Mouse (Mus musculus) C2C12 (cell line): Measurements from ENCODE around the gene Gm43518.

Source experiments
- CEBPB ChIP-seq: IDR thresholded peaks from one replicate; pipeline ENCODE4 v1.6.1; 2011; ENCODE audit warnings: low read depth, mild to moderate bottlenecking, control low read depth, moderate library complexity
- CTCF ChIP-seq: IDR thresholded peaks from one replicate; pipeline ENCODE4 v1.5.1; 2011; ENCODE audit not compliant: control insufficient read depth, insufficient read depth, insufficient read length
- MYOD1 ChIP-seq: IDR thresholded peaks from one replicate; pipeline ENCODE4 v1.6.1; 2011; ENCODE audit warnings: low read depth; ENCODE audit not compliant: control insufficient read depth, insufficient read length
- MYOG ChIP-seq: IDR thresholded peaks from one replicate; pipeline ENCODE4 v1.6.1; 2011; ENCODE audit not compliant: control insufficient read depth, insufficient read length; ENCODE audit errors: extremely low read depth
- USF1 ChIP-seq: IDR thresholded peaks from one replicate; pipeline ENCODE4 v1.6.1; 2011; ENCODE audit warnings: low read depth, mild to moderate bottlenecking, control low read depth, moderate library complexity

DNA sequence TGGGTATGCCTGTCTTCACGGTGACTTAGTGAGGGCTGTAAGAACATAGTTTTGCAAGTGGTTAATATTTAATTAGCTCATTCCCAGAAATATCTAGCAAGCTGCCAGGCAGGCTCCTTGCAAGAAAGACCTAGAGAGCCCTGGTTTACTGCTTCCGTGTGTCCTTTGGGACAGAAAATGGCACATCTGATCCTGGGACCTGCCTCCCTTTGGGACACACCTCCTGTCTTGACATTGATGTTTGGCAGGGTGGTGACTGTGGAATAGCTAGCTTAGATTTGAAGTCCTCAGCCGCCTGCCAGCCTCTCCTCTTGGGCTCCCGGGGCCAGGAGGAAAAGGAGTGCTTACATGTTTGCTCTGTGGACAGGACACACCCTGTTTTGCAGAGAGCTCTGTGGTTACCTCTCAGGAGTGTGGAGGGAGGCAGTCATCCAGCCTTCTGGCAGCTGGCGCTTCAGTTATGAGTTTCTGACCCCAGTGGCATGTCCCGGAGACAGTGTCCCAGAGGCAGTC, 48.5 kb downstream of the Gm43518 start:
- TF ChIP-seq CTCF (no peak), MYOD1 (peak; percentile 59), USF1 (no peak), MYOG (no peak), CEBPB (no peak)
